Mouse (Mus musculus) spleen, adult 2 months (tissue): ENCODE results near the gene E130308A19Rik.

Source experiments
- CTCF ChIP-seq: fragments of 200-500 bp; IDR thresholded peaks from 2 replicates; pipeline ENCODE4 v1.5.1; 2011; ENCODE audit warnings: mild to moderate bottlenecking, inconsistent platforms; ENCODE audit not compliant: insufficient read depth, insufficient read length, insufficient replicate concordance; ENCODE audit errors: extremely low read depth
- POLR2A ChIP-seq: fragments of 200-500 bp; IDR thresholded peaks from 2 replicates; pipeline ENCODE4 v1.6.1; 2011; ENCODE audit warnings: low read depth, low read length, inconsistent platforms

DNA sequence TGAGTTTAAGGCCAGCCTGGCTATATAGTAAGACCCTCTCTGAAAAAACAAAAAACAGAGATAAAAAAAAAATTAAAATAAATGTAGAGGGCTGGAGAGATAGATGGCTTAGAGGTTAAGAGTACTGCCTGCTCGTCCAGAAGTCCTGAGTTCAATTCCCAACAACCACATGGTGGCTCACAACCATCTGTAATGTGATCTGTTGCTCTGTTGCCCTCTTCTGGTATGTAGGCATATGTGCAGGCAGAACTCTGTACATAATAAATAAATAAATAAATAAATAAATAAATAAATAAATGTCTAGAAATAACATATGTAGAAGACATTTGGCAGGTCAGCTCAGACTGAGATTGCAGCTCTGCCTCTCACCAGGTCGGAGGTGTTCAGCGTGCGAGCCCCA is 23.3 kb upstream of the E130308A19Rik start:
- TF ChIP-seq CTCF (no peak), POLR2A (no peak)
